Mouse (Mus musculus) spleen, adult 2 months (tissue): ENCODE data around the gene Ikzf5. TPM values are rescaled to one million over a fixed set of nuclear protein-coding genes. Genes with fewer than 3 reads are reported as not detected.

Source experiments
- DNase-seq, 2 experiments: peaks; one replicate each; pipeline versions ENCODE4 v3.0.0 to v3.0.0-alpha.2; 2012 to 2021; ENCODE audit warnings: low spot score in 2 of 2, low read depth in 1 of 2
- H3K27ac ChIP-seq: fragments of 200-500 bp; 2 replicates; pipeline ENCODE4 v1.5.1; 2012; ENCODE audit warnings: low read length, inconsistent platforms; ENCODE audit not compliant: insufficient read depth
- H3K27me3 ChIP-seq: fragments of 200-500 bp; 2 replicates; pipeline ENCODE4 v1.6.1; 2012; ENCODE audit warnings: mild to moderate bottlenecking, moderate library complexity, low read length, inconsistent platforms; ENCODE audit not compliant: control insufficient read depth, insufficient read depth
- H3K36me3 ChIP-seq: fragments of 200-500 bp; 2 replicates; pipeline ENCODE4 v1.6.1; 2012; ENCODE audit warnings: mild to moderate bottlenecking, low read length, inconsistent platforms; ENCODE audit not compliant: control insufficient read depth, insufficient read depth
- H3K4me1 ChIP-seq: fragments of 200-500 bp; 2 replicates; pipeline ENCODE4 v1.6.1; 2011; ENCODE audit warnings: inconsistent platforms; ENCODE audit not compliant: control insufficient read depth, insufficient read depth, insufficient read length
- H3K4me3 ChIP-seq: fragments of 200-500 bp; 2 replicates; pipeline ENCODE4 v1.5.1; 2011; ENCODE audit warnings: mild to moderate bottlenecking, inconsistent platforms; ENCODE audit not compliant: insufficient read depth, insufficient read length; ENCODE audit errors: extremely low read depth
- CTCF ChIP-seq: fragments of 200-500 bp; IDR thresholded peaks from 2 replicates; pipeline ENCODE4 v1.5.1; 2011; ENCODE audit warnings: mild to moderate bottlenecking, inconsistent platforms; ENCODE audit not compliant: insufficient read depth, insufficient read length, insufficient replicate concordance; ENCODE audit errors: extremely low read depth
- POLR2A ChIP-seq: fragments of 200-500 bp; IDR thresholded peaks from 2 replicates; pipeline ENCODE4 v1.6.1; 2011; ENCODE audit warnings: low read depth, low read length, inconsistent platforms
- WGBS: fragments of 180-500 bp; shearing (Covaris S2); methylation state at CpG from one replicate; pipeline ENCODE4 v1.1.7; 2018; 5-methylcytosine and 5-hydroxymethylcytosine counted together
- polyA plus RNA-seq: library from polyadenylated mRNA; depleted of rRNA; stranded (reverse); fragments of >200 nt; gene quantifications from 2 replicates; pipeline ENCODE4 v1.2.3, GENCODE M21; 2012; rRNA removed

The Ikzf5 gene
- polyA plus RNA-seq, 1 experiment = 7.2 TPM

GRCm38 (mm10) chr7:131356105-131356504 is 54.2 kb downstream of the Ikzf5 start:
- no peak overlapping the region for H3K4me3 ChIP-seq
- TF ChIP-seq CTCF (no peak), POLR2A (no peak)
- 93% methylated on average over 13 of the region's 13 CpGs for WGBS
- H3K27me3 ChIP-seq = no peaks in the 10 kb centered on the region
- H3K4me1 ChIP-seq = no peaks in the 10 kb centered on the region
- no peak overlapping the region for H3K27ac ChIP-seq
- H3K36me3 ChIP-seq = peaks cover 14% of the 10 kb centered on the region
- DNase-seq = no peak

DNA sequence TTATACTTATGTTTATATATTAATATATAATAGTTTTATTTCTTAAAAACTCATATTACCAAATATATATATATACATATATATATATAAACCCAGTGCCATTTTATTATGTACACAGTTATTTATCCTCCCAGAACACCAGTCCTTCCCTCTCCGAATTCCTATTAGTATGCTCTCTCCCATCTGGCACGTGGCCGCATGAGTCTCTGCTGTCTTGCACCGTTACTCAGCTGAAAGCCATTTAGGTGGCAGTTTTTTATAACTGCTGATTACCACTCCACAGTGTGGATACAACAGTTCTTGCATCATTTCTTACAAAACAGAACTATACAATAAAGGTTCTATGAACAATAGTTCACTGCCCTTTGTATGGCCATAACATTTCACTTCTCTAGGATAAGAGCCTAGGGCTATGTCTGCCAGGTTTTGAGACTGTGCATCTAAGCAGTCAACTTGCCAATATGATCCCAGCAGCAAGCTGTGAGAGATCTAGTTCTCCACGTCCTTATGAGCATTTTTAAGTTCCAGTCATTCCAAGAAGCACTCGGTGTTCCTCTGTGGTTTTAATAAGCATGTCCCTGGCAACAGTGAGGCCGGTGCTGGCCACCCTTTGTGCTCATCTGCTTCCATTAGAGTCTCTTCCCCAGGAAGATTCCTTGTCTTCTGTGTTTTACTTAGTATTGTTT is 64.3 kb downstream of the Ikzf5 start:
- Histone ChIP-seq H3K27me3 (no peaks in the 10 kb centered on the region), H3K4me3 (no peak overlapping the region), H3K27ac (no peak overlapping the region), H3K36me3 (peaks cover 22% of the 10 kb centered on the region), H3K4me1 (no peaks in the 10 kb centered on the region)
- 93% methylated on average over 7 of the region's 7 CpGs for WGBS
- no peak for DNase-seq
- TF ChIP-seq CTCF (no peak), POLR2A (no peak)

Other genes with a start within 250 kb of the Ikzf5 start
- gene 5430419D17Rik, start 236.1 kb downstream of the Ikzf5 start, polyA plus RNA-seq = 0.32 and 0.41 TPM in 2 replicates
- 12.0 and 16.5 TPM in 2 replicates for gene Cuzd1, start 88.2 kb downstream of the Ikzf5 start, polyA plus RNA-seq
- gene Fam24b, start 81.0 kb downstream of the Ikzf5 start, polyA plus RNA-seq = not detected in 2 replicates
- not detected in 2 replicates for gene Fam24a, start 76.7 kb downstream of the Ikzf5 start, polyA plus RNA-seq
- gene 2310057M21Rik, start 47.8 kb downstream of the Ikzf5 start, polyA plus RNA-seq = 3.5 and 4.1 TPM in 2 replicates
- gene Pstk, start 39.4 kb downstream of the Ikzf5 start, polyA plus RNA-seq = 23.9 and 29.4 TPM in 2 replicates
- 2.2 and 2.3 TPM in 2 replicates for gene Acadsb, start 80 bp upstream of the Ikzf5 start, polyA plus RNA-seq
- not detected in 2 replicates for gene Hmx3, start 132.3 kb upstream of the Ikzf5 start, polyA plus RNA-seq
- gene Hmx2, start 138.3 kb upstream of the Ikzf5 start, polyA plus RNA-seq = 0.05 TPM in 1 of 2 replicates, not detected in the other
- 51.3 and 54.8 TPM in 2 replicates for gene Bub3, start 149.7 kb upstream of the Ikzf5 start, polyA plus RNA-seq